Mouse (Mus musculus) liver, embryonic 13.5 days (tissue): ENCODE data around the gene C2cd2l. TPM values are rescaled to one million over a fixed set of nuclear protein-coding genes. Genes with fewer than 3 reads are reported as not detected.
"Not testable (repeated sequence)": the region's sequence is repeated elsewhere in the genome, so short reads cannot be mapped to it uniquely, and the experiment has no call there.

Experiments
- ATAC-seq: fragments of 200-750 bp; cut with Nextera tagmentation; 2 replicates; pipeline ENCODE4 v1.8.0; 2017; ENCODE audit warnings: low read depth, mild to moderate bottlenecking, moderate number of reproducible peaks, moderate library complexity
- DNase-seq: peaks from one replicate; pipeline ENCODE4 v3.0.0; 2022
- H3K27ac ChIP-seq: fragments of 300-500 bp; sonication (generic); 2 replicates; pipeline ENCODE4 v1.5.1; 2015; ENCODE audit warnings: moderate library complexity, mild to moderate bottlenecking, inconsistent platforms
- H3K27me3 ChIP-seq: fragments of 300-500 bp; sonication (generic); 2 replicates; pipeline ENCODE4 v1.6.1; 2015; ENCODE audit warnings: mild to moderate bottlenecking, inconsistent platforms
- H3K36me3 ChIP-seq: fragments of 300-500 bp; sonication (generic); 2 replicates; pipeline ENCODE4 v1.6.1; 2015; ENCODE audit warnings: mild to moderate bottlenecking, inconsistent platforms
- H3K4me1 ChIP-seq: fragments of 300-500 bp; sonication (generic); replicated peaks from 2 replicates; pipeline ENCODE4 v1.6.1; 2015; ENCODE audit warnings: inconsistent platforms
- H3K4me2 ChIP-seq: fragments of 300-500 bp; sonication (generic); 2 replicates; pipeline ENCODE4 v1.6.1; 2015; ENCODE audit warnings: inconsistent platforms, mild to moderate bottlenecking, moderate library complexity
- H3K4me3 ChIP-seq: fragments of 300-500 bp; sonication (generic); replicated peaks from 2 replicates; pipeline ENCODE4 v1.5.1; 2015; ENCODE audit warnings: mild to moderate bottlenecking, inconsistent platforms
- H3K9ac ChIP-seq: fragments of 300-500 bp; sonication (generic); 2 replicates; pipeline ENCODE4 v1.6.1; 2015; ENCODE audit warnings: mild to moderate bottlenecking, inconsistent platforms
- H3K9me3 ChIP-seq: fragments of 300-500 bp; sonication (generic); replicated peaks from 2 replicates; pipeline ENCODE4 v1.6.1; 2016; ENCODE audit warnings: inconsistent platforms
- WGBS: fragments of 180-500 bp; shearing (Covaris S2); methylation state at CpG from one replicate; pipeline ENCODE4 v1.1.7; 2015; ENCODE audit not compliant: insufficient replicate concordance; 5-methylcytosine and 5-hydroxymethylcytosine counted together
- polyA plus RNA-seq: library from polyadenylated mRNA; unstranded; fragments of >200 nt; fragmentation: Nextera tagmentation; extraction: Ambion mirVana; gene quantifications from 2 replicates; pipeline ENCODE4 v1.2.1, GENCODE M21; 2015

C2cd2l gene
- polyA plus RNA-seq, 1 experiment from 2014 or later, result 6.4 TPM

DNA sequence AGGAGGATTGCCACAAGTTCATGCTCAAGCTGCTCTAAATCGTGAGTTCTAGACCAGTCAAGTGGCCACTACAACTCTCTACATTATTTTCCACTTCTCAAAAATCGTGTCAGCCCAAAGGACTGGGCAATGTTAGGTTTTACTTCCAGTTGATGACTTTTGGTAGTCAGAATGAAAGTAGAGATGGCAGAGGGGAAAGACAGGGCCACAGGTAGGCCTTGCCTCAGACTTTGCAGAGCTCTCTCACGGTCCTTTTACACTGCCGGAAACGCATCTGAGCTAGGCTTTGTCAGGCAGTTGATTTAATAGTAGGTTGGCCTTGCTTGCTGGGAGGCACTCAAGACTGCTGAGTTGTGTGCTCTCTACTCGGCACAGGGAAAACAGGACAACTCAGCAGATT is 4.1 kb upstream of the C2cd2l start:
- Histone ChIP-seq H3K4me1 (peaks cover 58% of the 10 kb centered on the region), H3K4me3 (no peak overlapping the region), H3K36me3 (peaks cover 9% of the 10 kb centered on the region), H3K27me3 (no peaks in the 10 kb centered on the region), H3K9me3 (no peaks in the 10 kb centered on the region), H3K9ac (0 out of 2 replicates have a peak overlapping the region, but pooled peaks have one; percentile 36), H3K4me2 (no peak overlapping the region), H3K27ac (no peak overlapping the region)
- ATAC-seq (no peak), DNase-seq (no peak)
- 76% methylated on average over 6 of the region's 6 CpGs for WGBS

- H3K27me3 ChIP-seq, H3K27ac ChIP-seq, H3K9me3 ChIP-seq, H3K36me3 ChIP-seq, H3K4me2 ChIP-seq, H3K9ac ChIP-seq, DNase-seq, ATAC-seq, H3K4me3 ChIP-seq: not testable (repeated sequence)
- peaks cover 60% of the 10 kb centered on the region for H3K4me1 ChIP-seq
- WGBS, result 63% methylated on average over 4 of the region's 4 CpGs
Observed at GRCm38 (mm10) chr9:44323656-44324055, 3.6 kb upstream of the C2cd2l start.

- Histone ChIP-seq H3K27me3 (no peaks in the 10 kb centered on the region), H3K4me3 (peak overlapping the region; percentile 99), H3K9ac (peak overlapping the region; percentile 69), H3K9me3 (no peaks in the 10 kb centered on the region), H3K4me1 (peaks cover 58% of the 10 kb centered on the region), H3K27ac (peak overlapping the region; percentile 85), H3K36me3 (peaks cover 21% of the 10 kb centered on the region), H3K4me2 (peak overlapping the region; percentile 92)
- 24% methylated on average over 6 of the region's 6 CpGs for WGBS
- ATAC-seq (no peak), DNase-seq (no peak)
Observed at GRCm38 (mm10) chr9:44320799-44321133, 681 bp upstream of the C2cd2l start.

DNA sequence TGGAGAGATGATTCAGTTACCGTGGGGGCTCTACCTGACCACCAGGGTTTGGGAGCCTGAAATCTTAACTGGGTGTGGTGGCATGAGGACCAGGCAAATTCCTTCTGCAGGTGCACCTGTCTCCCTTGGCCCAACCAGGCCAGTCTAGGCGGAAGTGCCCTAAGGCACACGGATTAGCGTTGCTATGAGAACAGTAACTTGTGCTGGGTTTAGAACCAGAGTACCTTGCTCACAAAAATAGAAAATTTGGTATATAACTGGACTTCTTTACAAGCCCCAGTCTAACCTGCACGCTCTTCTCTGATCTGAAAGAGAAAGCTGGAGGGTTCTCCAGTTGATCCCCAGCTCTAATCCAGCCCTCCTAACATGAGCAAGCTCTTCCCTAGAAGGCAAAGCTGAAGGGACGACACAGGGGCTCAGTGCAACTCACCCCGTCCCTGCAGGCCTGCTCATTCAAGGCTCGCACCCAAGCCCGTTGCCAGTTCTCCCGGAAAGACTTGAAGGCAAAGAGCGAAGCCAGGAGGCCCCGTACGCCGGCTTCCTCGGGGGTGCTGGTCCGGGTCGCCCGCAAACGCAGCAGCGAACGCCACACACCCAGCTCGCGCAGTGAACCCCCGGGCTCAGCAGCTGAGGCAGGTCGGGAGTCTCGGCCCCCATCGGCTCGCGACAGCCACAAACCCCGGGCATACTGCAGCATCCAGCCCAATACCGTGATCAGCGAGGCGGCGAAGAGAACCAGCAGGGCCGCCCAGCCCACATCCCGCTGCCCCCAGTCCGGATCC is 789 bp downstream of the C2cd2l start:
- H3K4me1 ChIP-seq, result peaks cover 47% of the 10 kb centered on the region
- peak overlapping the region; percentile 91 for H3K27ac ChIP-seq
- H3K9me3 ChIP-seq, result no peaks in the 10 kb centered on the region
- DNase-seq (no peak), ATAC-seq (no peak)
- H3K4me3 ChIP-seq, result peak overlapping the region; percentile 99
- peaks cover 36% of the 10 kb centered on the region for H3K36me3 ChIP-seq
- H3K4me2 ChIP-seq, result peak overlapping the region; percentile 92
- H3K9ac ChIP-seq, result peak overlapping the region; percentile 99
- no peaks in the 10 kb centered on the region for H3K27me3 ChIP-seq
- WGBS, result 3% methylated on average over 37 of the region's 37 CpGs

- H3K9me3 ChIP-seq, result no peaks in the 10 kb centered on the region
- peak overlapping the region; percentile 92 for H3K4me2 ChIP-seq
- peaks cover 45% of the 10 kb centered on the region for H3K4me1 ChIP-seq
- H3K27ac ChIP-seq, result peak overlapping the region; percentile 91
- 30% methylated on average over 3 of the region's 3 CpGs for WGBS
- H3K4me3 ChIP-seq, result peak overlapping the region; percentile 99
- H3K36me3 ChIP-seq, result peaks cover 41% of the 10 kb centered on the region
- ATAC-seq (no peak), DNase-seq (no peak)
- no peaks in the 10 kb centered on the region for H3K27me3 ChIP-seq
- H3K9ac ChIP-seq, result peak overlapping the region; percentile 99
Observed at GRCm38 (mm10) chr9:44318826-44319095, 1.3 kb downstream of the C2cd2l start.

GRCm38 (mm10) chr9:44318076-44318825 is 1.8 kb downstream of the C2cd2l start:
- WGBS, result 54% methylated on average over 5 of the region's 5 CpGs
- peaks cover 46% of the 10 kb centered on the region for H3K36me3 ChIP-seq
- H3K9me3 ChIP-seq, result no peaks in the 10 kb centered on the region
- H3K4me1 ChIP-seq, result peaks cover 45% of the 10 kb centered on the region
- DNase-seq (no peak), ATAC-seq (no peak)
- H3K4me3 ChIP-seq, result peak overlapping the region; percentile 99
- H3K27me3 ChIP-seq, result no peaks in the 10 kb centered on the region
- H3K4me2 ChIP-seq, result peak overlapping the region; percentile 92
- H3K9ac ChIP-seq, result peak overlapping the region; percentile 99
- peak overlapping the region; percentile 91 for H3K27ac ChIP-seq

DNA sequence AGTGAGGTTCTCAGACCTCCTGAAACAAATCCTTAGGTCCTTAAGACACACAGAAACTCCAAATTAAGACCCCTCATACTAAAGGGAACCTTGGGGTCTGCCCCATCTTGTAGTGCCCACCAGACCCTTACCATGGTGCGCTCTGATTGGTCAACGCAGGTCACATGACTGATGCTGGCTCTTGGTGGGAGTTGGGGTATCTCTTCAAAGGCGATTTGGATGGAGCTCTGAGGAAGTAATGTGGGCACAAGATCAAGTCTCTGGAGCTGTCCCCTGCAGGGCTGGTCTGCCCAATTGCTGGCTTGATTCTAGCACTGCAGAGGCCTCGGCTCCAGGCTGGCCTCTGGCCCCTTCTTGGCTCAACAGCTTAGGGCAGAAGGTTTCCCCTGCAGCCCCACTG is 2.6 kb downstream of the C2cd2l start:
- no peaks in the 10 kb centered on the region for H3K27me3 ChIP-seq
- no peaks in the 10 kb centered on the region for H3K9me3 ChIP-seq
- H3K4me3 ChIP-seq, result peak overlapping the region; percentile 99
- H3K4me2 ChIP-seq, result peak overlapping the region; percentile 92
- peak overlapping the region; percentile 99 for H3K9ac ChIP-seq
- no peak overlapping the region for H3K27ac ChIP-seq
- DNase-seq (no peak), ATAC-seq (no peak)
- peaks cover 45% of the 10 kb centered on the region for H3K4me1 ChIP-seq
- peaks cover 54% of the 10 kb centered on the region for H3K36me3 ChIP-seq
- WGBS, result 82% methylated on average over 4 of the region's 4 CpGs

- no peaks in the 10 kb centered on the region for H3K27me3 ChIP-seq
- DNase-seq (no peak), ATAC-seq (no peak)
- H3K4me2 ChIP-seq, result no peak overlapping the region
- WGBS, result 95% methylated on average over 18 of the region's 18 CpGs
- H3K27ac ChIP-seq, result no peak overlapping the region
- H3K4me3 ChIP-seq, result no peak overlapping the region
- H3K9ac ChIP-seq, result no peak overlapping the region
- H3K36me3 ChIP-seq, result peaks cover 77% of the 10 kb centered on the region
- peaks cover 50% of the 10 kb centered on the region for H3K4me1 ChIP-seq
- H3K9me3 ChIP-seq, result no peaks in the 10 kb centered on the region
Observed at GRCm38 (mm10) chr9:44314910-44315309, 5.2 kb downstream of the C2cd2l start.

- Histone ChIP-seq H3K4me1 (peaks cover 55% of the 10 kb centered on the region), H3K36me3 (peaks cover 77% of the 10 kb centered on the region), H3K4me2 (no peak overlapping the region), H3K4me3 (no peak overlapping the region), H3K27me3 (no peaks in the 10 kb centered on the region), H3K27ac (no peak overlapping the region), H3K9ac (no peak overlapping the region), H3K9me3 (no peaks in the 10 kb centered on the region)
- no peak for DNase-seq
- ATAC-seq, result no peak
- WGBS, result 85% methylated on average over 4 of the region's 4 CpGs
Observed at GRCm38 (mm10) chr9:44314257-44314547, 5.9 kb downstream of the C2cd2l start.

- no peak for DNase-seq
- Histone ChIP-seq H3K9me3 (no peaks in the 10 kb centered on the region), H3K9ac (no peak overlapping the region), H3K27me3 (no peaks in the 10 kb centered on the region), H3K27ac (no peak overlapping the region), H3K4me3 (no peak overlapping the region), H3K4me1 (peaks cover 51% of the 10 kb centered on the region), H3K36me3 (peaks cover 77% of the 10 kb centered on the region), H3K4me2 (no peak overlapping the region)
- WGBS, result 83% methylated on average over 19 of the region's 19 CpGs
- no peak for ATAC-seq
Observed at GRCm38 (mm10) chr9:44313476-44314256, 6.4 kb downstream of the C2cd2l start.
